8 mouse cellular contexts compared by ENCODE assay signal in the genomic region with DNA sequence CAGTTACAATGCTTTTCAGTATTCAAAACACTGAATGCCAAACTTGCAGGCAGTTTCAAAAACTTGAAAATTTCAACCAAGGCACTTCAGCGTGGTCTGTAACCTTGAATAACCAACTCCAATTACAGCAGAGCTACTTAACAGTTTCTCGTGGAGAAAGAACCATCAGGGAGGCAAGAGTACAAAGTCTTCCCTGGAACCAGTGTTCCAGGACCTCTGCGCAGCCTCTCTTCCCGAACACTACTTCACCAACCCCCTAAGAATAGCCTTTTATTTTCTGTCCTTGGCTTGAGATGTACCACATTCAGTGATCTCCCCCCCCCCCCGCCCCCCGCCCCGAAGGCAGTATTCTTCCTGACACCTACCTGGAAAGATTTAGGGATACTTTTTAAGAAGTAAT. TPM values are rescaled to one million over a fixed set of nuclear protein-coding genes. Genes with fewer than 3 reads are reported as not detected.
DNase-seq lines count a peak whose midpoint lies in the region; ATAC-seq and TF ChIP-seq lines count a peak whose summit lies in the region.

No protein-coding gene starts in this region.

- H3K4me3 ChIP-seq in lung, embryonic 15.5 days: peak overlapping the region; percentile 69
- peak overlapping the region; percentile 87 for H3K4me3 ChIP-seq in hindbrain, embryonic 12.5 days
- peak overlapping the region; percentile 85 for H3K4me3 ChIP-seq in liver, embryonic 12.5 days
- H3K4me3 ChIP-seq in stomach, postnatal 0 days (ENCODE audit: low read depth, low read length): peak overlapping the region; percentile 99

- peaks cover 4% of the 10 kb centered on the region; the same call in 1 of the 2 replicates for H3K36me3 ChIP-seq in lung, embryonic 15.5 days
- H3K36me3 ChIP-seq in hindbrain, embryonic 12.5 days: 0 out of 2 replicates have a peak, but pooled peaks cover 3% of the 10 kb centered on the region
- H3K36me3 ChIP-seq in liver, embryonic 12.5 days: no peaks in the 10 kb centered on the region
- H3K36me3 ChIP-seq in stomach, postnatal 0 days (ENCODE audit: control insufficient read depth, insufficient read depth, low read length): no peaks in the 10 kb centered on the region

- no peaks in the 10 kb centered on the region for H3K27me3 ChIP-seq in lung, embryonic 15.5 days
- no peaks in the 10 kb centered on the region for H3K27me3 ChIP-seq in hindbrain, embryonic 12.5 days
- peaks cover 24% of the 10 kb centered on the region for H3K27me3 ChIP-seq in liver, embryonic 12.5 days (replicated peaks)
- H3K27me3 ChIP-seq in stomach, postnatal 0 days (ENCODE audit: control insufficient read depth, insufficient read depth, low read length): no peaks in the 10 kb centered on the region

- H3K9me3 ChIP-seq in lung, embryonic 15.5 days: no peaks in the 10 kb centered on the region
- no peaks in the 10 kb centered on the region for H3K9me3 ChIP-seq in hindbrain, embryonic 12.5 days (replicated peaks)
- no peaks in the 10 kb centered on the region for H3K9me3 ChIP-seq in liver, embryonic 12.5 days (replicated peaks)
- H3K9me3 ChIP-seq in stomach, postnatal 0 days (ENCODE audit: control insufficient read depth, low read length): no peaks in the 10 kb centered on the region

- peak overlapping the region; percentile 77 for H3K4me2 ChIP-seq in lung, embryonic 15.5 days
- H3K4me2 ChIP-seq in hindbrain, embryonic 12.5 days (replicated peaks): peak overlapping the region; percentile 77
- H3K4me2 ChIP-seq in liver, embryonic 12.5 days: peak overlapping the region; percentile 99
- peak overlapping the region; percentile 88 for H3K4me2 ChIP-seq in stomach, postnatal 0 days (replicated peaks; ENCODE audit: low read depth)

- WGBS in lung, embryonic 15.5 days: 5% methylated on average over 7 of the region's 7 CpGs
- 7% methylated on average over 7 of the region's 7 CpGs for WGBS in hindbrain, embryonic 12.5 days
- WGBS in liver, embryonic 12.5 days (ENCODE audit: insufficient replicate concordance): 25% methylated on average over 7 of the region's 7 CpGs
- 3% methylated on average over 7 of the region's 7 CpGs for WGBS in stomach, postnatal 0 days

- H3K27ac ChIP-seq in lung, embryonic 15.5 days: no peak overlapping the region
- no peak overlapping the region for H3K27ac ChIP-seq in hindbrain, embryonic 12.5 days
- H3K27ac ChIP-seq in liver, embryonic 12.5 days: no peak overlapping the region
- no peak overlapping the region for H3K27ac ChIP-seq in stomach, postnatal 0 days (replicated peaks)

- TF ChIP-seq EP300 in stomach, postnatal 0 days (optimal IDR thresholded peaks at IDR 0.05): no peak

- TF ChIP-seq CTCF in stomach, postnatal 0 days (IDR thresholded peaks at IDR 0.05; ENCODE audit: low read depth): no peak

- H3K9ac ChIP-seq in lung, embryonic 15.5 days: peak overlapping the region; percentile 75
- H3K9ac ChIP-seq in hindbrain, embryonic 12.5 days: peak overlapping the region; percentile 91
- peak overlapping the region; percentile 85 for H3K9ac ChIP-seq in liver, embryonic 12.5 days
- peak overlapping the region; percentile 89 for H3K9ac ChIP-seq in stomach, postnatal 0 days (ENCODE audit: low read length)

- no peak for DNase-seq in lung, postnatal 14 days
- DNase-seq in stomach, postnatal 0 days (ENCODE audit: low spot score): no peak
- no peak for DNase-seq in layer of hippocampus, postnatal 25 days (ENCODE audit: extremely low spot score in 1 of 2, low spot score in 1 of 2)
- DNase-seq in testis, postnatal 14 days (ENCODE audit: low spot score): no peak
- DNase-seq in thymus, postnatal 0 days (ENCODE audit: low spot score): no peak

- peaks cover 26% of the 10 kb centered on the region for H3K4me1 ChIP-seq in lung, embryonic 15.5 days
- H3K4me1 ChIP-seq in hindbrain, embryonic 12.5 days: peaks cover 23% of the 10 kb centered on the region
- peaks cover 26% of the 10 kb centered on the region for H3K4me1 ChIP-seq in liver, embryonic 12.5 days
- peaks cover 2% of the 10 kb centered on the region; the same call in 1 of the 2 replicates for H3K4me1 ChIP-seq in stomach, postnatal 0 days (replicated peaks; ENCODE audit: control insufficient read depth, insufficient read depth)

- ATAC-seq in lung, embryonic 15.5 days (ENCODE audit: borderline replicate concordance, extremely low read depth, low FRiP score, low TSS enrichment): no peak
- ATAC-seq in hindbrain, embryonic 12.5 days (ENCODE audit: low FRiP score): no peak
- ATAC-seq in liver, embryonic 12.5 days: no peak
- no peak for ATAC-seq in stomach, postnatal 0 days (ENCODE audit: low FRiP score, low TSS enrichment)

RNA-seq across cellular contexts. Expression of a gene that starts 1.0 kb away (rescaled TPM):
- polyA plus RNA-seq in lung, embryonic 15.5 days (2015; fragmentation: Nextera tagmentation; extraction: Ambion mirVana): 21.9 and 27.8 TPM in 2 replicates
- 24.5 and 27.9 TPM in 2 replicates for polyA plus RNA-seq in hindbrain, embryonic 12.5 days (2016; fragmentation: Nextera tagmentation; extraction: Ambion mirVana)
- 8.9 and 9.4 TPM in 2 replicates for polyA plus RNA-seq in liver, embryonic 12.5 days (2016; fragmentation: Nextera tagmentation; extraction: Ambion mirVana)
- polyA plus RNA-seq in stomach, postnatal 0 days (2015; fragmentation: Nextera tagmentation; extraction: Ambion mirVana): 12.0 and 12.1 TPM in 2 replicates
- total RNA-seq in layer of hippocampus, postnatal 25 days (2021): 10 to 100 TPM; 25.6 to 26.2 TPM
- 7.4 and 11.2 TPM in 2 replicates for polyA plus RNA-seq in thymus, postnatal 0 days (2015; fragmentation: Nextera tagmentation; extraction: Ambion mirVana)
